Mouse (Mus musculus) midbrain, postnatal 0 days (tissue): ENCODE results near the gene Ptprn2. TPM values are rescaled to one million over a fixed set of nuclear protein-coding genes. Genes with fewer than 3 reads are reported as not detected.

ENCODE experiments used
- ATAC-seq: fragments of 200-750 bp; cut with Nextera tagmentation; 2 replicates; pipeline ENCODE4 v1.8.0; 2017; ENCODE audit warnings: moderate number of reproducible peaks, mild to moderate bottlenecking, moderate TSS enrichment, moderate library complexity; ENCODE audit not compliant: low FRiP score
- DNase-seq: peaks from one replicate; pipeline ENCODE4 v3.0.0-alpha.2; 2015; ENCODE audit warnings: low spot score
- H3K27ac ChIP-seq: fragments of 300-500 bp; sonication (generic); 2 replicates; pipeline ENCODE4 v1.5.1; 2014; ENCODE audit warnings: low read depth, mild to moderate bottlenecking, low read length, mixed read lengths
- H3K27me3 ChIP-seq: fragments of 300-500 bp; sonication (generic); 2 replicates; pipeline ENCODE4 v1.6.1; 2014; ENCODE audit warnings: low read length, control low read depth, mixed read lengths; ENCODE audit not compliant: insufficient read depth
- H3K36me3 ChIP-seq: fragments of 300-500 bp; sonication (generic); 2 replicates; pipeline ENCODE4 v1.6.1; 2014; ENCODE audit warnings: low read length, control low read depth, mixed read lengths; ENCODE audit not compliant: insufficient read depth
- H3K4me1 ChIP-seq: fragments of 300-500 bp; sonication (generic); 2 replicates; pipeline ENCODE4 v1.6.1; 2014; ENCODE audit warnings: mild to moderate bottlenecking, control low read depth, antibody characterized with exemption, low read length, mixed read lengths; ENCODE audit not compliant: insufficient read depth
- H3K4me2 ChIP-seq: fragments of 300-500 bp; sonication (generic); 2 replicates; pipeline ENCODE4 v1.6.1; 2014; ENCODE audit warnings: low read depth, mild to moderate bottlenecking, low read length, mixed read lengths; ENCODE audit not compliant: poor library complexity, severe bottlenecking
- H3K4me3 ChIP-seq: fragments of 300-500 bp; sonication (generic); 2 replicates; pipeline ENCODE4 v1.5.1; 2014; ENCODE audit warnings: low read depth, mild to moderate bottlenecking, low read length, moderate library complexity
- H3K9ac ChIP-seq: fragments of 300-500 bp; sonication (generic); replicated peaks from 2 replicates; pipeline ENCODE4 v1.6.1; 2014; ENCODE audit warnings: mild to moderate bottlenecking, low read length, moderate library complexity, mixed read lengths; ENCODE audit not compliant: poor library complexity, severe bottlenecking
- H3K9me3 ChIP-seq: fragments of 300-500 bp; sonication (generic); 2 replicates; pipeline ENCODE4 v1.6.1; 2016; ENCODE audit warnings: low read length, control low read depth
- CTCF ChIP-seq: IDR thresholded peaks from 2 replicates; pipeline ENCODE4 v1.5.1; 2016; ENCODE audit warnings: antibody characterized with exemption, mild to moderate bottlenecking
- WGBS: fragments of 180-500 bp; shearing (Covaris S2); extraction: QIAGEN DNeasy Blood & Tissue Kit; methylation state at CpG from one replicate; pipeline ENCODE4 v1.1.7; 2014; 5-methylcytosine and 5-hydroxymethylcytosine counted together
- polyA plus RNA-seq: library from polyadenylated mRNA; unstranded; fragments of >200 nt; fragmentation: Nextera tagmentation; extraction: Ambion mirVana; gene quantifications from 2 replicates; pipeline ENCODE4 v1.2.1, GENCODE M21; 2015
- total RNA-seq: library from RNA; depleted of rRNA; stranded (reverse); fragments of >200 nt; gene quantifications from 2 replicates; pipeline ENCODE4 v1.2.3, GENCODE M21; 2014

The Ptprn2 gene
- total and polyA plus RNA-seq, 2 experiments from 2014 or later, result 22.2 to 110 TPM

GRCm38 (mm10) chr12:116625391-116626281 lies 140.1 kb downstream of the Ptprn2 start:
- Histone ChIP-seq H3K4me1 (no peaks in the 10 kb centered on the region), H3K27ac (no peak overlapping the region), H3K9ac (no peak overlapping the region), H3K27me3 (no peaks in the 10 kb centered on the region), H3K36me3 (no peaks in the 10 kb centered on the region), H3K9me3 (no peaks in the 10 kb centered on the region), H3K4me3 (no peak overlapping the region), H3K4me2 (no peak overlapping the region)
- peak; percentile 66 for DNase-seq
- TF ChIP-seq CTCF, result peak; percentile 94
- WGBS, result 47% methylated on average over 9 of the region's 9 CpGs
- ATAC-seq, result peak; percentile 36; the same call in 1 of the 2 replicates

GRCm38 (mm10) chr12:116628992-116629391 lies 143.5 kb downstream of the Ptprn2 start:
- Histone ChIP-seq H3K9me3 (no peaks in the 10 kb centered on the region), H3K4me1 (no peaks in the 10 kb centered on the region), H3K36me3 (no peaks in the 10 kb centered on the region), H3K4me3 (no peak overlapping the region), H3K27me3 (no peaks in the 10 kb centered on the region), H3K27ac (no peak overlapping the region), H3K4me2 (no peak overlapping the region), H3K9ac (no peak overlapping the region)
- WGBS, result 83% methylated on average over 3 of the region's 3 CpGs
- TF ChIP-seq CTCF, result no peak
- ATAC-seq, result no peak
- DNase-seq, result no peak

- no peak for DNase-seq
- Histone ChIP-seq H3K27me3 (no peaks in the 10 kb centered on the region), H3K9ac (no peak overlapping the region), H3K4me2 (no peak overlapping the region), H3K27ac (no peak overlapping the region), H3K36me3 (no peaks in the 10 kb centered on the region), H3K4me1 (peaks cover 8% of the 10 kb centered on the region; the same call in 1 of the 2 replicates), H3K4me3 (no peak overlapping the region), H3K9me3 (no peaks in the 10 kb centered on the region)
- 22% methylated on average over 2 of the region's 2 CpGs for WGBS
- TF ChIP-seq CTCF, result no peak
- ATAC-seq, result no peak
Observed at GRCm38 (mm10) chr12:116637498-116637897, 152.0 kb downstream of the Ptprn2 start.

- no peaks in the 10 kb centered on the region for H3K27me3 ChIP-seq
- H3K4me2 ChIP-seq, result no peak overlapping the region
- WGBS, result 20% methylated on average over 4 of the region's 4 CpGs
- DNase-seq (no peak), ATAC-seq (no peak)
- peaks cover 8% of the 10 kb centered on the region; the same call in 1 of the 2 replicates for H3K4me1 ChIP-seq
- no peak overlapping the region for H3K27ac ChIP-seq
- H3K9me3 ChIP-seq, result no peaks in the 10 kb centered on the region
- no peaks in the 10 kb centered on the region for H3K36me3 ChIP-seq
- TF ChIP-seq CTCF, result no peak
- H3K9ac ChIP-seq, result no peak overlapping the region
- H3K4me3 ChIP-seq, result no peak overlapping the region
Observed at GRCm38 (mm10) chr12:116640871-116641270, 155.4 kb downstream of the Ptprn2 start.

GRCm38 (mm10) chr12:116641339-116642190 lies 156.0 kb downstream of the Ptprn2 start:
- peak overlapping the region; percentile 39 for H3K27ac ChIP-seq
- no peak for TF ChIP-seq CTCF
- no peak overlapping the region for H3K4me2 ChIP-seq
- H3K9ac ChIP-seq, result no peak overlapping the region
- no peak overlapping the region for H3K4me3 ChIP-seq
- H3K9me3 ChIP-seq, result no peaks in the 10 kb centered on the region
- no peaks in the 10 kb centered on the region for H3K36me3 ChIP-seq
- no peaks in the 10 kb centered on the region for H3K27me3 ChIP-seq
- 34% methylated on average over 14 of the region's 14 CpGs for WGBS
- ATAC-seq (peak; percentile 62), DNase-seq (peak; percentile 81)
- H3K4me1 ChIP-seq, result peaks cover 8% of the 10 kb centered on the region; the same call in 1 of the 2 replicates
